ENCODE assay signal across 9 mouse cellular contexts in the genomic region with DNA sequence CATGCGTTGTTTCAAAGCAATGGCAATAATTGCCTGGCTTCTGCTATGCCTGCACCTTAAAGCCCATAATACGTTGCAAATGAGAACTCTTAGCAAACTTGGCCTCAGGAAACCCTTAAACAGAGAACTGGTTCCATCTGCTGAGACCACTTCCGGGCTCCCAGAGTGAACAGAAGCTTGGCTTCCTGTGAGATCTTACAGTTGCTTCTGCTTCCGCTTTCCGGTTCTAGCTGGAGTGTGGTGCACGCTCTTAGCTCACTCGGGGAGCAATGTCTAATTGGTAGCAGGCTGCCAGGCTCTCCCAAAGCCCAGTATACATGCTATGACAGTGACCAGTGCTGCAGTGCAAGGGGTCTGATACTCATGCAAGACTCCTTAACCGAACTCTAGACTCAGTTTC.
DNase-seq lines count a peak whose midpoint lies in the region; ATAC-seq lines count a peak whose summit lies in the region.
"Had no signal": no experiment of that assay in that cellular context is flagged by ENCODE, and none has a peak within 500 bp of the region (broad histone marks: within the 10 kb centered on the region; RNA-seq: fewer than 3 reads in every experiment).

No protein-coding gene starts in this region.

- H3K36me3 ChIP-seq in heart, embryonic 11.5 days (ENCODE audit: control insufficient read depth, insufficient read depth, low read length), result no peaks in the 10 kb centered on the region
- no peaks in the 10 kb centered on the region for H3K36me3 ChIP-seq in liver, embryonic 13.5 days

- no peak for ATAC-seq in heart, embryonic 11.5 days (replicated peaks; ENCODE audit: insufficient number of reproducible peaks, low FRiP score, low TSS enrichment)
- peak; percentile 100 for ATAC-seq in activated CD4-positive, CD25-positive, alpha-beta regulatory T cell, adult 4 months
- ATAC-seq in liver, embryonic 13.5 days (ENCODE audit: low read depth), result peak; percentile 43; the same call in 1 of the 2 replicates

- H3K27me3 ChIP-seq in heart, embryonic 11.5 days (ENCODE audit: control insufficient read depth, insufficient read depth, low read length), result no peaks in the 10 kb centered on the region
- no peaks in the 10 kb centered on the region for H3K27me3 ChIP-seq in liver, embryonic 13.5 days

- intact Hi-C loops in heart, postnatal 10 days (cut with DNase I), result no loop called here

- 77% methylated on average over 8 of the region's 8 CpGs for WGBS in heart, embryonic 11.5 days (ENCODE audit: insufficient replicate concordance)
- WGBS in liver, embryonic 13.5 days (ENCODE audit: insufficient replicate concordance), result 33% methylated on average over 8 of the region's 8 CpGs

- peak; percentile 12 to 13 for DNase-seq in heart, postnatal 10 days
- peak; percentile 9 for DNase-seq in liver, embryonic 13.5 days
- peak; percentile 23 to 39 for DNase-seq in spleen, adult 18-20 months
- DNase-seq in urinary bladder, adult 18-20 months (ENCODE audit: low spot score in 2 of 2), result no peak
- no peak for DNase-seq in adrenal gland, postnatal 25 days
- no peak for DNase-seq in right cerebral cortex, postnatal 25 days
- DNase-seq: kidney, adult 11 months had no signal

- no peak overlapping the region for H3K27ac ChIP-seq in heart, embryonic 11.5 days (ENCODE audit: low read depth, low read length)
- H3K27ac ChIP-seq in liver, embryonic 13.5 days, result peak overlapping the region; percentile 45; the same call in 1 of the 2 replicates

- no peaks in the 10 kb centered on the region for H3K4me1 ChIP-seq in heart, embryonic 11.5 days (ENCODE audit: control insufficient read depth, insufficient read depth, low read length)
- H3K4me1 ChIP-seq in liver, embryonic 13.5 days (replicated peaks), result peaks cover 14% of the 10 kb centered on the region

- H3K9ac ChIP-seq in heart, embryonic 11.5 days (ENCODE audit: low read depth, low read length), result no peak overlapping the region
- no peak overlapping the region for H3K9ac ChIP-seq in liver, embryonic 13.5 days

- H3K4me2 ChIP-seq in heart, embryonic 11.5 days, result no peak overlapping the region
- no peak overlapping the region for H3K4me2 ChIP-seq in liver, embryonic 13.5 days

- no peaks in the 10 kb centered on the region for H3K9me3 ChIP-seq in heart, embryonic 11.5 days (replicated peaks; ENCODE audit: control insufficient read depth, low read length)
- H3K9me3 ChIP-seq in liver, embryonic 13.5 days (replicated peaks), result no peaks in the 10 kb centered on the region

- H3K4me3 ChIP-seq in heart, embryonic 11.5 days (ENCODE audit: low read depth, low read length), result no peak overlapping the region
- no peak overlapping the region for H3K4me3 ChIP-seq in liver, embryonic 13.5 days (replicated peaks)

Comparison
In these comparisons a context has a peak if more than half of its experiments do, and no peak if none do; other contexts are left out.
1. DNase-seq: peak in heart, postnatal 10 days (2 of 2), liver, embryonic 13.5 days (single experiment) and spleen, adult 18-20 months (2 of 2); none in urinary bladder, adult 18-20 months (0 of 2), adrenal gland, postnatal 25 days (single experiment) and right cerebral cortex, postnatal 25 days (single experiment).